Mouse (Mus musculus) left cerebral cortex, adult 2 months (tissue): ENCODE measurements around the gene Chd6. TPM values are rescaled to one million over a fixed set of nuclear protein-coding genes. Genes with fewer than 3 reads are reported as not detected.

Experiments used
- DNase-seq, 2 experiments: peaks; one replicate each; pipeline ENCODE4 v3.0.0; 2021 to 2022; ENCODE audit warnings: low spot score in 2 of 2, mixed read lengths in 1 of 2; ENCODE audit errors: extremely low spot score in 1 of 2
- H3K27ac ChIP-seq: fragments of 200-600 bp; 2 replicates; pipeline ENCODE4 v1.8.1; 2022
- H3K4me3 ChIP-seq: fragments of 200-600 bp; 2 replicates; pipeline ENCODE4 v1.8.1; 2022
- CTCF ChIP-seq: fragments of 200-600 bp; IDR thresholded peaks from 2 replicates; pipeline ENCODE4 v1.8.1; 2022; ENCODE audit warnings: antibody characterized with exemption, mild to moderate bottlenecking, moderate library complexity
- intact Hi-C: fragments of 180-260 bp; cut with DNase I; formaldehyde crosslinking; loops from one replicate; pipeline ENCODE4 v1.15.1; 2025
- total RNA-seq, 2 experiments: library from RNA; stranded (reverse); gene quantifications; 2 replicates each; pipeline ENCODE4 v1.2.3; 2021

Chd6 gene
- total RNA-seq, 2 experiments from 2014 or later, result 67.3 to 70.7 TPM

DNA sequence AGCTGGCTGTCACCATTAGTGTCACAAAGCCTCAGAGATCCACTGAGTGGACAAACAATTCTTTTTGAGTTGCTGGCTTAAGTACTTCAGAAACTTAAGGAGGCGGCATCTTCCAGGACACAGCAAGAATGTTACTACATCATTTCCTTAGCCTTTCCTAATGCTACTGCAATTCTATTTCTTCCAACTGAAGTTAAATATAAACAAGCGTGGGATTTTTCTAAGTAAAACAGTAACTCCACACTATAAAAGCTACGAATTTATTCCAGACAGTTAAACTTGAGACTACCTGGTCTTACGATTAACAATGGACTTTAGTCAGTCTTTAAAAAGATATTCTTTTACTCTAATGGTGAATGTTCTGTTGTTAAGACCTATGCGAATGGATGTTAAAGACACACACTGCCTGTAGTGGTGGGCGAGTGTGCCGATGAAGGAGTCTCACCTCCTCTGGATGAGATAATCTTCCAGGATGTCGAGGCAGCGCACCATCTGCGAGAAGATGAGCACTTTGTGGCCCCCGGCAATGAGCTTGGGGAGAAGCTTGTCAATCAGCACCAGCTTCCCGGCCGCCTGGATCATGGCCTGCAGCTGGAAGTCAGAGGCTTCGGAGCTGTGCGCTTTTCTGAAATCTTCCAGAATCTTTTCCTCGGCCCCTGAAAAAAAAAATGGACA lies 96.2 kb downstream of the Chd6 start:
- no peak overlapping the region for H3K4me3 ChIP-seq
- peak in 1 of 2 experiments; percentile 42 for DNase-seq
- intact Hi-C loops, result no loop called here
- H3K27ac ChIP-seq, result no peak overlapping the region
- no peak for TF ChIP-seq CTCF

DNA sequence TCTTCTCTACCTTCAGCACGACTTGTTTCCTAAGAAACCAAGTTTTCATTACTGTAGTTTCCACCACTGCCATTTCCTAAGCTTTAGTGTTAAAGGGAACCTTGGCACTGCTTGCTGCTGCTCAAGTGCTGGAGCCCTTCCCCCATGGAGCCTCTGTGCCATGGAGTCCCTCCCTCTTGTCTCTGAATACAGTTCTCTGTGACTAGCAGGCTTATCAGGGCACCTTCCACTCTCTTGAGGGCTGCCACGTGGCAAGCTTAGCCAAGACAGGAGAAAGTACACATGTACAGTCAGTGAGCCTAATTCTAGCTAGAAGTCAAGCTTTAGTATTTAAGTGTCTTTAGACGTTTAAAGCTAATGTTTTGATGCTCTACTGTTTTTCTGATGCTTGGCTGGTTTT lies 104.5 kb downstream of the Chd6 start:
- intact Hi-C loops, result no loop called here
- H3K4me3 ChIP-seq, result no peak overlapping the region
- no peak for TF ChIP-seq CTCF
- DNase-seq, result no peak
- H3K27ac ChIP-seq, result no peak overlapping the region

DNA sequence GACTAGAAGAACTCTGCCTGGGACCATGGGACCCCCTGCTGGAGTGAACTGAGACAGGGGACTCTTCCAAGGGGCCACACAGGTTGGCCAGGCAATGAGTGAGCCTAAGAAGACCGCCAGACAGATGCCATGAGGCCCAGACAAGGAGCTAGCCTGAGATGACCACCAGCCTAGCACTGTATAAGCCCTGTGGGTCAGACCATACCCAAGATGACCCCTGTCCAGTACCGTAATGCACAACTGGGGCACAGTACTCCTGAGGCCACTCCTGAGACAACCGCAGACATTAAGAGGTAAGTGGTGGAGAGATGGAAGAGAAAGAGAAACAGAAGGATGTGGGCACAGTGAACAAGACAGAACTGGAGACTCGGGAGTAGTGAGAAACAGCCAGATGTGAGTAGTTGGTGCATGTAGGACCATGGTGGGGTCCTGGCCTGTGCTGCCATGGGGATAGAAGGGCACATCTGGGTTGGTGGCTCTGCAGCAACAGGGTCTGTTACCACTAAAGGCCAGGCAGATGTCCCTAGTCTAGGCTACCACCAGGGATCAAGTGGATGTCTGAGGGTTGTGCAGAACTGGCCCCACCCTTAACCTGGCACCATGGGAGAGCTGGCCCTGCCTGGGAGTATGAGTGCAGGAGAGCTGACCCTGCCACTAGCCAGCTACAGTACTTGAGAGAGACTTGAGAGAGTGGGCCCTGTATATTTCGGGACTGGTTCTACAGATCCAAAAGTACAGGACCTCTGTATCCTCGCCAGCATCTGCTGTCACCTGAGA lies 111.7 kb downstream of the Chd6 start:
- no peak for TF ChIP-seq CTCF
- no peak for DNase-seq
- intact Hi-C loops, result no loop called here
- H3K27ac ChIP-seq, result no peak overlapping the region
- no peak overlapping the region for H3K4me3 ChIP-seq

DNA sequence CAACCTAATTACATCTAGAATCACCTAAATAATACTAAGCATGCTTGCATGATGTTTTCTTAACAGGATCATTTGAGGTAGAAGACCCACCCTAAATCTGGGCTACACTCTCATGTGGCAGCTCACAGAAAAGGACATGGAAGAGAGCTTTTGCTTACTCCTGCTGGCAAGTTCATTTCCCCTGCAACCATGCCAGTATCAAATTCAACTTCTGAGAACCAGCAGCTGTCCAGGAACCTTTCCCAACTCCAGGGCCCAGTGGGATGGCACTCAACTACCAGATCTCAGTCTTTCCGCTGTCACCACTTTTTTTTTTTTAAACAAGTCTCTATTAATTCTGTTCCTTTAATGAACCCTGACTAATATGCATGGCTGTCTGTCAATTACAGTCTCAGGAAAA lies 114.7 kb downstream of the Chd6 start:
- TF ChIP-seq CTCF, result no peak
- intact Hi-C loops, result no loop called here
- no peak overlapping the region for H3K27ac ChIP-seq
- no peak overlapping the region for H3K4me3 ChIP-seq
- no peak for DNase-seq

- no peak for DNase-seq
- no peak for TF ChIP-seq CTCF
- intact Hi-C loops, result no loop called here
- H3K4me3 ChIP-seq, result no peak overlapping the region
- no peak overlapping the region for H3K27ac ChIP-seq
These were observed 116.4 kb downstream of the Chd6 start for GRCm38 (mm10) chr2:160992465-160992864.

DNA sequence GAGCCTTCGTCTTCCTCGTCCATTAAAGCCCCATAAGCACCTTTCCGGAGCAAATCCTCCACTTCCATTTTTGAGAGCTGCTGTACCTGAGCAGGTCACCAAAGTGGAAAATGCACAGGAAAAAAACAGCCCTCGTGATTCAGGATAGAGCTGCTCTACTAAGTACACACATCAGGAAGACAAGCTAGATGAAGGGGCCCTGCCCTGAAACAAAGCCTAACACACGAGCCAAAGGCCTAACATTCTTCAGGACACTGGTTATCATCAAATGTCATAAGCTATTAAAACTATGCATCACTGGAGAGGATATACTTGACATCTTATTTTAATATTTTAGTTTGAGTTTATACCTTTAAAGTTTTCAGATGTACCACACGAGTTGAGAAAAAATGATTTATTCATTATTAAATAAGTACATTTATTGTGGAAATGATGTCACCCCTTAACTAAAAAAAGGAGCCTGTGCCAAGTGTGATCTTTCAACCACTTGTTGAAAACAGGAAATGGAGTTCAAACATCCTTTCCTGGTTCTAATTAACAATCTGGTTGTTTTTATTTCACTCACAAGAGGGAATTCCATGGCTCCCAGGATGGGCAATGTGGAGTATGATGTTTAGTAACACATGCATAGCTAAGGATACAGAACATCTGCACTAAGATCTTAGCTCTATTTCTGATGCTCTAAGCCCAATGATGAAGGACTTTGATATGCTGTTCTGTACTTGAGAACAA lies 118.4 kb downstream of the Chd6 start:
- no peak for DNase-seq
- intact Hi-C loops, result no loop called here
- TF ChIP-seq CTCF, result no peak
- Histone ChIP-seq H3K4me3 (no peak overlapping the region), H3K27ac (no peak overlapping the region)

DNA sequence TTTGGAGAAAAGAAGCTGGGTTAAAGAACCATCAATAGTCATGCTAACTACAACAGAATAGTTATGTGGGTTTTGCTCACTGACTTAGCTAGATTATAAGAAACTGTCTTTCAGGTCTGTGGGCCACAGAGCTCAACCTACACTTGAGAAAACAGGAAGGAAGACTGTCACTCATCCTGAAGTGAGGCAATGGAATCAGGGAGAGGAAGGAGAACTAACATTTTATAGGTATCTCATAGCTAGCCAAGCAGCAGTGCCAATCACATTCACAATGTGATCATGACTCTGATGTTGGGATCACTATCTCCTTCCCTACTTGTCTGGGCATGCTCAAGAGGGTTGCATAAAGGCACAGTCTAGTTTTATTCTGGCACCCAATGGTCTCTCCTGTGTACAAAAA lies 121.4 kb downstream of the Chd6 start:
- Histone ChIP-seq H3K4me3 (no peak overlapping the region), H3K27ac (no peak overlapping the region)
- intact Hi-C loops, result no loop called here
- no peak for DNase-seq
- TF ChIP-seq CTCF, result no peak

DNA sequence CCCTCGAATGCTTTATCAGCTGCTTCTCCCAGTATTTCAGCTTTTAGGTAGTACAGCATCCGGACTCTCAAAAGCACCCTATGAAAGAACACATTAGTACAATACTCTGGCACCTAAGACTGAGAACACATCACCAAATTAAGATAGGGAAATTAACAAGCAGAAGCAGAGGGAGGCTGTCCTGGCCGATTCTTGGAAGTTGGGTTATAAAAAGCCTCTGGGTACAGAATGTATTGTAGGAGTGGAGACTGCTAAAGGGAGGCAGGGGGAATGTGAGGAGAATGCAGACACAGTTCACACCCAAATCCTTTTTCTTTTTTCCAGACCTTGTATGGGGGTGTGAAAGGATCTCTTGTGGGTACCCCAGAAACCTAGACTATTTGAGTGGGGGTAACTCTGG lies 126.2 kb downstream of the Chd6 start:
- DNase-seq, result no peak
- intact Hi-C loops, result no loop called here
- Histone ChIP-seq H3K27ac (peak overlapping the region; percentile 64), H3K4me3 (no peak overlapping the region)
- no peak for TF ChIP-seq CTCF

GRCm38 (mm10) chr2:160981791-160982190 lies 127.1 kb downstream of the Chd6 start:
- Histone ChIP-seq H3K27ac (peak overlapping the region; percentile 28; the same call in 1 of the 2 replicates), H3K4me3 (no peak overlapping the region)
- intact Hi-C loops, result no loop called here
- TF ChIP-seq CTCF, result no peak
- DNase-seq, result no peak

DNA sequence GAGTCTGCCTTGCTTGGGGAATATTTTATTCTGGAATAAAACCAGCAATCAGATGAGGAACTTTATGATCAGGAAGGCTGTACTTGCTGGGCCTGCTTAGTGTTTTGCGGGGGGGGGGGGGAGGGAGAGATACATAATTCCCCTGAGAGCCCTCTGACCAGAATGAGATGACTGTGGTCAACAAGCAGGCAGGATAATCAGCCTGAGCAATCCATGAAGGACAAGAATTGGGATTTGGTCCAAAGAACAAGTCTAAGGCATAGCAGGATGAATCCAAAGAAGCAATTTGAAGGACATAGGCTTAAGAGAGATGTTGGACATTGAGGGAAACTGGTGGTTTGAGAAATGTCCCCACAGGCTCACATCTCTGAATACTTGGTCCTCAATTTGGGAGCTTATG lies 130.2 kb downstream of the Chd6 start:
- DNase-seq, result no peak
- intact Hi-C loops, result no loop called here
- no peak overlapping the region for H3K4me3 ChIP-seq
- no peak for TF ChIP-seq CTCF
- H3K27ac ChIP-seq, result no peak overlapping the region

GRCm38 (mm10) chr2:160977248-160977647 lies 131.6 kb downstream of the Chd6 start:
- TF ChIP-seq CTCF, result no peak
- Histone ChIP-seq H3K4me3 (no peak overlapping the region), H3K27ac (peak overlapping the region; percentile 38; the same call in 1 of the 2 replicates)
- no peak for DNase-seq
- intact Hi-C loops, result no loop called here

DNA sequence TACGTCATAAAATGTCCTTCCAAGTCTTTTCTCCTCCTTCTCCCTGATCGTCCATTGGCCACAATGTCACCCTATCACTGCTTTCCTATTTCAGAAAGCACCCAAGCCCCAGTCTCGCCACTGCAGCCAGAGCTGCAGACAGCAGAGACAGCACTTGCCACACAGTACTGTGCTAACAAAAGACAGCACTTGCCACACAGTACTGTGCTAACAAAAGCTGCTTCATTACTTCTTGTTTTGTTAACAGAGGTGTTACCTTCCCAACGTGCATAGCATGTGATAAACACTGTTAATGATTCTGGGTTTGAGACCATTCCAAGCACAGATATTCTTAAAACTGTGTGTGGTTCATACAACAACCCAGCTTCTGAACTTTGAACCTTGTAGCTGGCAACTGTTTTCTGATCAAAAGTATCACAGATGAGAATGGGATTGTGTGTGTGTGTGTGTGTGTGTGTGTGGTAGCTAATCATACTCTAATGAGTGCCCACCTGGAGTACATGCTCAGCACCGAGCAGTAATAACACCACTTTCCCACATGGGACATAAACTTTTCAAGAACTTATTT lies 135.1 kb downstream of the Chd6 start:
- intact Hi-C loops, result no loop called here
- no peak for TF ChIP-seq CTCF
- Histone ChIP-seq H3K27ac (no peak overlapping the region), H3K4me3 (no peak overlapping the region)
- DNase-seq, result no peak
